Mouse (Mus musculus) R1 (cell line): ENCODE measurements around the gene Mroh2a.
A peak's percentile ranks its signal among the peaks of the same experiment; 100 is the strongest.
"Not testable (repeated sequence)": the region's sequence is repeated elsewhere in the genome, so short reads cannot be mapped to it uniquely, and the experiment has no call there.

Source experiments
- DNase-seq: peaks from one replicate; pipeline ENCODE4 v3.0.0-alpha.2; 2018; ENCODE audit warnings: low read depth, low spot score

Gene Mroh2a

DNA sequence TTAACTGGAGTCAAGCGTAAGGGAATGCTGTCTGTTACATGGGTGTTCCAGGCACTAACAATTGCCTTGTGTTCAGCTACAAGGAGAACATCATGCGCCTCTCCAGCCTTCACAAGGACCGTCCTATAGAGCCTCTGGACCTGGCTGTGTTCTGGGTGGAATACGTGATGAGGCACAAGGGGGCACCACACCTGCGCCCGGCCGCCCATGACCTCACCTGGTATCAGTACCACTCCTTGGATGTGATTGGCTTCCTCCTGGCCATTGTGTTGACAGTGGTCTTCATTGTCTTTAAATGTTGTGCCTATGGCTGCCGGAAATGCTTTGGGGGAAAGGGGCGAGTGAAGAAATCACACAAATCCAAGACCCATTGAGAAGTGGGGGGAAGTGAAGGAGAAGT lies 8.7 kb upstream of the Mroh2a start:
- DNase-seq, result peak; percentile 13

DNA sequence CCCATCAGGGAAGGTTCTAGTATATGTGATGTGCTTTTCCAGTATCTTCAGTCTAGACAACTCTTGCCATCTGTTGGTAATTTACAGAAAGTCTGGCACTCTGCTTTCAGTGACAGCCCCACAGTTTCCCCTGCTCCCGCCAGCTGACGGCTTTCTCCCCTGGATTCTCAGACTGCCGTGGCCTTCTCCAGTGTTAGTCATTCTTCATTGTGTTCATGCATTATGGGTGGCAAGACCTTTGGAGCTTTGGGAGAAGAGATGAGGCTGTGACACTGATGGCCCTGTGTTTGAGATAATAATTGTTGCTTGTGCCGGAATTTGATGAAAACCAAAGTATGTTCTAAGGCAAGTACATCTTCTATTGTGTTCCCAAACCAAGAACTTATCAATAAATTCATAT lies 8.2 kb upstream of the Mroh2a start:
- no peak for DNase-seq

DNA sequence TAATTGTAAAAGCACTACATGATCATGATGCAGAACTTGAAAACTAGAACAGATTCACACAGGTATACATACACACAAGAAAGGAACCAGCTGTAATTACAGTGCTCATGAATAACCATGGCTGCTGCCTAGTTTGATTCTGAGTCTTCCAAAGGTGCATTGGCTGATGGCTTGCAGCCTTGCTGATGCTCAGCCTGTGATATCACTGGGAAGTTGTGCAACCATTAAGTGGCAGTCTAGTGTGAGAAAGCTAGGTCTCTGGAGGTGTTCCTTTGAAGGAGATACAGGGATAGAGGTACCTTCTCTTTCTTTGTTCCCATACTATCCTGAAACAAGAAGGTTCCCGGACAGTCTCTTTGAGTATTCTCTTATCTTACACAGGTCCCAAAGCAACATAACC lies 7.7 kb upstream of the Mroh2a start:
- DNase-seq, result no peak

- DNase-seq, result peak; percentile 56
These were observed 6.5 kb upstream of the Mroh2a start for GRCm38 (mm10) chr1:88220336-88220735.

DNA sequence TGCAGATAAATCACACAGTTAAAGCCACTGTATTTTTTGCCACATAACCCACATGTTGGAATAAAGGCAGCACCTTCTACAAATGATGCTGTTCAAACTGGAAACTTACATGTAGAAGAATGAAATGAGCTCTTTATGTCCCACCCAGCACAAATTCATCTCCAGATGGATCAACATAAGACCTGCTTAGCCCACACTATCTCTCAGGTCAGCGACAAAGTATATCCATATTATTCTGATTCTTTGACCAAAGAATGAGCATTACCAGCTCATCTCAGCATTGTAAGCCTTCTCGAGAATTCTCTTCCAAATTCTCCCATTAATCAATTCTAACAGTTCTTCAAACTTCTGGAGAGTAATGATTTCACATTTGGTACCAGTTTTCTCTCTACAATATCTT lies 4.6 kb upstream of the Mroh2a start:
- no peak for DNase-seq

DNA sequence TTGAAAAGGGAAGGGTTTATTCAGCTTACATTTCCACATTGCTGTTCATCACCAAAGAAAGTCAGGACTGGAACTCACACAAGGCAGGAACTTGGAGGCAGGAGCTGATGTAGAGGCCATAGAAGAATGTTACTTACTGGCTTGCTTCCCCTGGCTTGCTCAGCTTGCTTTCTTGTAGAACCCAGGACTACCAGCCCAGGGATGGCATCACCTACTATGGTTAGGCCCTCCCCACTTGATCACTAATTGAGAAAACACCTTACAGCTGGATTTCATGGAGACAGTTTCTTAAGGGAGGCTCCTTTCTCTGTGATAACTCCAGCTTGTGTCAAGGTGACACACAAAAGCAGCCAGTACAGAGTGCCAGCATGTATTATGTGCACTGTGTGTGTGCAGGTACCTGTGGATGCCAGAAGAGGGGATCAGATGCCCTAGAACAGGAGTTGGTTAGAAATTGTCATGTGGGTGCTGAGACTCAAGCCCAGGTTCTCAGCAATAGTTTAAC lies 3.7 kb upstream of the Mroh2a start:
- DNase-seq, result not testable (repeated sequence)

DNA sequence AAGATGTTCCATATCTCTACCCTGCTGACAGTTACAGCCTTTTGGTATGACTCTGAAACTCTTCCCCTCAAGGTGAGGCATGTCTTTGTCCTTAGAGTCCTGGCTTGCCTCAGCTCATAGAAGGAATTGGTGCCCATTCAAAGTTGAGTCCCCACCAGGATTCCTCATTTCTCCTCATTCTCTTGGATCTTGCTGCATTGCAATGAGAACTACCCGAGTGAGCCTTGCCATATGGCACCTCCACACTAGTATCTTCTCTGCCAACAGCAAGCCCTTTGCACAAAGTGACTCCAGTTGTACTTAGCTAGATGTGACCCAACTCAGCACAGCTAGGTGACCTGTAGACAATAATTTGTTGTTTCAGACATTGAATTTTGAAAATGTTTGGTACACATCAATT lies 3.2 kb upstream of the Mroh2a start:
- DNase-seq, result no peak

- DNase-seq, result no peak
These were observed 2.6 kb upstream of the Mroh2a start for GRCm38 (mm10) chr1:88224029-88224776.

GRCm38 (mm10) chr1:88225301-88225700 lies 1.5 kb upstream of the Mroh2a start:
- not testable (repeated sequence) for DNase-seq

- no peak for DNase-seq
These were observed 1.0 kb upstream of the Mroh2a start for GRCm38 (mm10) chr1:88225741-88226140.

DNA sequence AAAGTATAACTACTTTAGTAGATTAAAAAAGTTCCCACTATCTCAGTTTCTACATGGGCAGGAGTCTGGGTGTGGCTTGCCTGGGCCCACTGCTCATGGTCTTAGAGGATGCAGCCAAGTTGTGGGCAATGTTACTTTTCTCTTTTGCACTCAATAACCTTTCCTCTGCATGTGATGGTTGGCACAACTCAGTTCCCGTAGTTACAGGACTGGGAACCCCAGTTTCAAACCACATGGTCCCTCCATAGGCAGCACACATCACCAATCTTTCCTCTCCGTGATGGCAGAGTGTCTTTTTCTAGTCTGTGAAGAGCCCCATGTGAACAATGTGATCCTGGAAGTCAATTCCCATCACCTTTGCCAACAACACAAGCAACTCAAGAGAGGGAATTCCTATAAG lies 696 bp downstream of the Mroh2a start:
- no peak for DNase-seq

- DNase-seq, result no peak
These were observed 1.3 kb downstream of the Mroh2a start for GRCm38 (mm10) chr1:88228121-88228520.

- DNase-seq, result no peak
These were observed 2.8 kb downstream of the Mroh2a start for GRCm38 (mm10) chr1:88229566-88229965.

GRCm38 (mm10) chr1:88229986-88230385 lies 3.2 kb downstream of the Mroh2a start:
- DNase-seq, result no peak

GRCm38 (mm10) chr1:88230421-88230820 lies 3.6 kb downstream of the Mroh2a start:
- no peak for DNase-seq

GRCm38 (mm10) chr1:88230981-88231802 lies 4.4 kb downstream of the Mroh2a start:
- no peak for DNase-seq

DNA sequence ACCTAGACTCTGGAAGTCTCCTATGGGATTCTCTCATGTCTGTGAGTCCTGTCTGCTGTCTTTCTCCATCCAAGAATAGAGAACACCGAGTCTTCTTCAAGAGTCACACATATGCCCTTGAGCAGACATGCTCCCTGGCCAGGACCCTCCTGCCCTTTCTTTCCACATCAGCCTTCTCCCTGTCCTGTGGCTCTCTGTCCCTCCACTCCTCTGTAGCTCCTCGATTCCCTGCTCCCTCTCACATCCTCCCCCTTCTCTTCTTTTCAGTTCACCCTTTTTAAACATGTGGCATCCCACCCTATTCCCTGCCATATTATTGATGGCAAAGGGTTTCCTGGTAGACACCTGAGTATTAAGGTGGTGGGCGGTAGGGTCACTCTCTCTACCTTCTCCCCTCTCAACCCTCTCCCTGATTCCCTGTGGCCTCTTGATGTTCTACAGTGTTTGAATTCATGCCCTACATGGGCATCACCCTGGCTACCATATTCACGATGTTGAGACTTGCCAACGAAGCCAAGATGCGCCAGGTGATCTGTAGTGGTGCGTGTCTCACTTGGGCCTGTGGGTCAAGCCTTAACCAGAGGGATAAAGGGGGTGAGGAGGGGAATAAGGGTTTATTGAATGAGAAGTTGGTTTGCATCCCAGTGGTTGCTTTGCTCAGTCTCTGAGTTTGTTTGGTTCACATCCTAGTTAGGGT lies 5.2 kb downstream of the Mroh2a start:
- DNase-seq, result no peak

DNA sequence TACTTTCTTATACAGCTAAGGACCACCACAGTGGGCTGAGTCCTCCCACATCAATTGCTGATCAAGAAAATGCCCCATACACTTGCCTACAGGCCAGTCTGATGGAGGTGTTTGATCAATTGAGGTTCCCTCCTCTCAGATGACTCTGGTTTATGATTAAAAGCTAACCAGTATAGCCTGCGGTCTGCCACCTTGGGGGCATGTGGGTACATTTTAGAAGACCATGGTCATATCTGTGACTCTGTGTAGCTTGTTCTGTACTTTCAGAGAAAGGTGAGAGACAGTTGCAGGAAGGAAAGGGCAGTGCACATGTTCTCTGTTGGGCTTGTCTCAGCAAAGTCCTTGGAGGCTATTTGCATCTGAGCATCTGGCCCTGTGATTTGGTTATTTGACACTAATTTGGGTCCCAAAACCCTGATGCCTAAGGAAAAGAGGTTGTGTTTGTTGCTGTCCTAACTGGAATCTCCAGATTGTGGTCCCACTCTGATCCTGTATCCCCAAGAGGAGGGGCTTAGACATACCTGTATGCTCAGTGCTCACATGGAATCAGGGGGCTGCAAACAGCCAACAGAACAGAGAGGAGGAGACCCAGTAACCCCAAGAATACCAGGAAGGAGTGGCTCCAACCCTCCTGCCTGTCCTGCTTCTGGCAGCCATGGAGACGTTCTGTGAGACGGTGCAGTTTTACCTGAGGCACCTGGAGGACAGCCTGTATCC lies 6.0 kb downstream of the Mroh2a start:
- DNase-seq, result no peak

GRCm38 (mm10) chr1:88233421-88234247 lies 6.8 kb downstream of the Mroh2a start:
- DNase-seq, result no peak

- DNase-seq, result no peak
These were observed 7.4 kb downstream of the Mroh2a start for GRCm38 (mm10) chr1:88234248-88234610.

GRCm38 (mm10) chr1:88234646-88235045 lies 7.9 kb downstream of the Mroh2a start:
- DNase-seq, result no peak
